Mouse (Mus musculus) liver, embryonic 11.5 days (tissue): ENCODE measurements around the gene 1700080E11Rik. TPM values are rescaled to one million over a fixed set of nuclear protein-coding genes. Genes with fewer than 3 reads are reported as not detected.
"Not testable (repeated sequence)": the region's sequence is repeated elsewhere in the genome, so short reads cannot be mapped to it uniquely, and the experiment has no call there.

Experiments
- ATAC-seq: fragments of 200-750 bp; cut with Nextera tagmentation; replicated peaks from 2 replicates; pipeline ENCODE4 v1.8.0; 2017; ENCODE audit warnings: moderate number of reproducible peaks, mild to moderate bottlenecking, moderate TSS enrichment, moderate library complexity; ENCODE audit not compliant: low FRiP score
- DNase-seq: peaks from one replicate; pipeline ENCODE4 v3.0.0-alpha.2; 2017; ENCODE audit warnings: low spot score
- H3K27ac ChIP-seq: fragments of 300-500 bp; sonication (generic); 2 replicates; pipeline ENCODE4 v1.5.1; 2014; ENCODE audit warnings: mild to moderate bottlenecking, low read depth, low read length, control low read depth
- H3K27me3 ChIP-seq: fragments of 300-500 bp; sonication (generic); replicated peaks from 2 replicates; pipeline ENCODE4 v1.6.1; 2014; ENCODE audit warnings: low read length, mixed read lengths; ENCODE audit not compliant: control insufficient read depth, insufficient read depth
- H3K36me3 ChIP-seq: fragments of 300-500 bp; sonication (generic); 2 replicates; pipeline ENCODE4 v1.6.1; 2014; ENCODE audit warnings: mild to moderate bottlenecking, low read length, moderate library complexity, mixed read lengths; ENCODE audit not compliant: control insufficient read depth, insufficient read depth
- H3K4me1 ChIP-seq: fragments of 300-500 bp; sonication (generic); replicated peaks from 2 replicates; pipeline ENCODE4 v1.6.1; 2014; ENCODE audit warnings: low read length, mixed read lengths; ENCODE audit not compliant: control insufficient read depth, insufficient read depth
- H3K4me2 ChIP-seq: fragments of 300-500 bp; sonication (generic); 2 replicates; pipeline ENCODE4 v1.6.1; 2014; ENCODE audit warnings: mild to moderate bottlenecking, control low read depth, moderate library complexity
- H3K4me3 ChIP-seq: fragments of 300-500 bp; sonication (generic); 2 replicates; pipeline ENCODE4 v1.5.1; 2014; ENCODE audit warnings: low read depth, low read length, control low read depth
- H3K9ac ChIP-seq: fragments of 300-500 bp; sonication (generic); 2 replicates; pipeline ENCODE4 v1.6.1; 2014; ENCODE audit warnings: low read depth, low read length, control low read depth
- H3K9me3 ChIP-seq: fragments of 300-500 bp; sonication (generic); 2 replicates; pipeline ENCODE4 v1.6.1; 2016; ENCODE audit warnings: low read length, inconsistent platforms, mixed read lengths; ENCODE audit not compliant: control insufficient read depth
- WGBS: fragments of 180-500 bp; shearing (Covaris S2); extraction: QIAGEN DNeasy Blood & Tissue Kit; methylation state at CpG from one replicate; pipeline ENCODE4 v1.1.7; 2014; 5-methylcytosine and 5-hydroxymethylcytosine counted together
- polyA plus RNA-seq: library from polyadenylated mRNA; unstranded; fragments of >200 nt; fragmentation: Nextera tagmentation; extraction: Ambion mirVana; gene quantifications from 2 replicates; pipeline ENCODE4 v1.2.1, GENCODE M21; 2014

The 1700080E11Rik gene
- polyA plus RNA-seq, 1 experiment from 2014 or later: not detected

DNA sequence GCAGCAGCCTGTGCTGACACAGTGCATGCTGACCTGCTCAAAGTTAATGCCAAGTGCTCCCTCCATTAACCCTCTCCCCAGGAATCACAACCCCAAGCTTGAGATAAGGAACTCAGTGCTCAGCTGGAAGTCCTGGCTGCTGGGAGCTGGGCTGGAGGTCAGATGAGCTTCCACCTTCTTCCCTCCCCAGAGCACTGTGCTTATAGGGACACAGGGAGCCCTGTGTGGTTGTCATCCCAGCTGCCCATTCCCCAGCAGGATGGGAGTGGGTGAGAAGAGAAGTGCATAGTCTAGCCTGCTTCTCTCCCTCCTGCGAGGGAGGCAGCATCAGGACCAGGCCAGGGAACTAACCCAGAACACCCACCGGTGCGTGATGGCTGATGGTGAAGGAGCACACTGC is 19.7 kb downstream of the 1700080E11Rik start:
- not testable (repeated sequence) for H3K36me3 ChIP-seq, ATAC-seq, H3K4me3 ChIP-seq, H3K9ac ChIP-seq, H3K9me3 ChIP-seq, H3K4me1 ChIP-seq, DNase-seq, H3K27ac ChIP-seq, H3K4me2 ChIP-seq, H3K27me3 ChIP-seq
- WGBS: 82% methylated on average over 3 of the region's 3 CpGs

DNA sequence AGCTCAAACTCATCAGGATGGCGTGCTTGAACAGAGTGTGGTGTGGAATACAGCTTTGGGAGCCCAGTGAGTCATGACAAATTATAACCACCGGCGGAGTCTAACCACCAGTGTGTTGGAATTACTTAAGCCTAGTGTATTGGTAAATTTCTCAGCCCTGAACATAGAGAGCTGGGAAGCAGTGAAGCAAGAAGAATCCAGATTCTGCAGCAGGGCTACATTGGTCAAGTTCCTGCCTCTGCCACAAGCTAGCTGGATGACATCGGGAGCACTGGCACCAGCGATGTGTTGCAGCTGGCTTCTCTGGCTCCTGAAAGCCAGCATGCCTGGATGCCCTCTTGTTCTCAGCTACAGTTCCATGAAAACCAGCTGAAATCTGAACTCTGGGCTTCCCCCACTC is 41.0 kb downstream of the 1700080E11Rik start:
- Histone ChIP-seq H3K9ac (no peak overlapping the region), H3K4me3 (no peak overlapping the region), H3K36me3 (no peaks in the 10 kb centered on the region), H3K4me1 (no peaks in the 10 kb centered on the region), H3K4me2 (no peak overlapping the region), H3K27me3 (no peaks in the 10 kb centered on the region), H3K9me3 (no peaks in the 10 kb centered on the region), H3K27ac (no peak overlapping the region)
- ATAC-seq (no peak), DNase-seq (no peak)
- 82% methylated on average over 5 of the region's 5 CpGs for WGBS

DNA sequence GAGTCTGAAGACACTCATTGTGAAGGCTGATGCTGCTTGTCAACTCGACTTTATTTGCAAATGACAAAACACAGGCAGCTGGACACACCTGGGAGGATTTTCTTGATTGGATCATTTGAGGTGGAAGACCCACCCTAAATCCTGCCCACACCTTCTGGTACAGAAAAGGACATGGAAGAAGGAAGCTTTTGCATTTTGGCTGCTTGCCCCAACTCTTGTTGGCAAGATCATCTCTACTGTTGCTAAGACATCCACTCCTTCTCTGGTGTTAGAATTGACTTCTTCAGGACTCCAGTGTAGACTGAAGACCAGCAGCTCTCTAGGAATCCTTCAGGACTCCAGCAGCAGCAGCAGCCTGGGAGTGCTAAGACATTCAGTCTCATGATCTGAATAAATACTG is 43.0 kb downstream of the 1700080E11Rik start:
- DNase-seq (no peak), ATAC-seq (no peak)
- 40% methylated on average over 1 of the region's 1 CpGs for WGBS
- Histone ChIP-seq H3K4me1 (no peaks in the 10 kb centered on the region), H3K27me3 (no peaks in the 10 kb centered on the region), H3K4me3 (no peak overlapping the region), H3K9ac (no peak overlapping the region), H3K9me3 (no peaks in the 10 kb centered on the region), H3K4me2 (no peak overlapping the region), H3K27ac (no peak overlapping the region), H3K36me3 (no peaks in the 10 kb centered on the region)

DNA sequence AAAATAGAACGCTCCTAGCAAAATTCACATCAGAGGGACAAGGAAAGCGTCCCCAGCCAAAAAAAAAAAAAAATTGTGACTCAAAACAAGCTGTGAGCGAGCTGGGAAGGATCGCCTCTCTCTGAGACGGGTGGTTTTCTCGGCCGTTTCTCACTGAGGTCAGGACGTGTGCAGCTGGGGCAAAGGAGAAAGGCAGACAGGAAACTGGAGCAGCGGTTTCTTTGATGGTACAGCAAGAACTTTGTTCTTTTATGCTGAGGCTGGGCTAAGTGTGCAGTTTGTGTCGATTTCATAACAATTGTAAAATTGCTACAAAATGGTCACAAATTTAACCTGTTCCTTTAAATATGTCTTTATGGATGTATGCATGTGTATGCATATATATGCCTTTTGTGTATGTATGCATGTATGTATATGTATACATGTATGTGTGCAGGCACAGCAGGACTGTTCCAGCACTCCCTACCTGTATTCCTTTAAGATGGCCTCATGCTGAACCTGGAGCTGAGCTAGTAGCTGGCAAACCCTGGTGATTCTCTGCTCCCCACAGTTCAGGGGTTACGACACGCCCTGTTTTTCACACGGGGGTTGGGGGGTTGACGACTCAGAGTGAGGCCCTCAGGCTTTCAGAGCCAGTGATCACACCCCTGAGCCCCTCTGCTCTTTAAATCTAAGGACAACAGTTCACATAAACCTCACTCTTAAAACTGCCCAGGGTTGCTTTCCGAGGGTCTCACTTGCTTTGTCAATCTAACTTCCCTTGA is 43.9 kb downstream of the 1700080E11Rik start:
- H3K4me1 ChIP-seq: no peaks in the 10 kb centered on the region
- no peaks in the 10 kb centered on the region for H3K27me3 ChIP-seq
- no peak overlapping the region for H3K27ac ChIP-seq
- H3K4me3 ChIP-seq: no peak overlapping the region
- DNase-seq: no peak
- no peak for ATAC-seq
- WGBS: 65% methylated on average over 15 of the region's 15 CpGs
- no peak overlapping the region for H3K4me2 ChIP-seq
- H3K9me3 ChIP-seq: no peaks in the 10 kb centered on the region
- H3K36me3 ChIP-seq: no peaks in the 10 kb centered on the region
- H3K9ac ChIP-seq: no peak overlapping the region

Other genes starting within 250 kb of the 1700080E11Rik start
- gene Mrpl3, start 91.9 kb downstream of the 1700080E11Rik start, polyA plus RNA-seq: 125 and 141 TPM in 2 replicates
- gene Nudt16, start 13.3 kb downstream of the 1700080E11Rik start, polyA plus RNA-seq: 11.2 and 11.7 TPM in 2 replicates